Mouse (Mus musculus) kidney, embryonic 14.5 days (tissue): Measurements from ENCODE around the gene Cers6. TPM values are rescaled to one million over a fixed set of nuclear protein-coding genes. Genes with fewer than 3 reads are reported as not detected.

Experiments used
- ATAC-seq: fragments of 200-750 bp; cut with Nextera tagmentation; 2 replicates; pipeline ENCODE4 v1.8.0; 2017; ENCODE audit warnings: moderate number of reproducible peaks, mild to moderate bottlenecking, moderate TSS enrichment, moderate library complexity; ENCODE audit not compliant: low FRiP score, low TSS enrichment
- H3K27ac ChIP-seq: fragments of 300-500 bp; sonication (generic); 2 replicates; pipeline ENCODE4 v1.5.1; 2014; ENCODE audit warnings: low read depth, mild to moderate bottlenecking, low read length, moderate library complexity, mixed read lengths
- H3K27me3 ChIP-seq: fragments of 300-500 bp; sonication (generic); 2 replicates; pipeline ENCODE4 v1.6.1; 2014; ENCODE audit warnings: mild to moderate bottlenecking, low read length; ENCODE audit not compliant: control insufficient read depth, insufficient read depth
- H3K36me3 ChIP-seq: fragments of 300-500 bp; sonication (generic); 2 replicates; pipeline ENCODE4 v1.6.1; 2014; ENCODE audit warnings: low read length, mixed read lengths; ENCODE audit not compliant: control insufficient read depth, insufficient read depth
- H3K4me1 ChIP-seq: fragments of 300-500 bp; sonication (generic); 2 replicates; pipeline ENCODE4 v1.6.1; 2014; ENCODE audit warnings: low read length, mixed read lengths; ENCODE audit not compliant: control insufficient read depth, insufficient read depth
- H3K4me2 ChIP-seq: fragments of 300-500 bp; sonication (generic); replicated peaks from 2 replicates; pipeline ENCODE4 v1.6.1; 2014; ENCODE audit warnings: low read depth, mild to moderate bottlenecking, low read length
- H3K4me3 ChIP-seq: fragments of 300-500 bp; sonication (generic); 2 replicates; pipeline ENCODE4 v1.5.1; 2014; ENCODE audit warnings: mild to moderate bottlenecking, low read length
- H3K9ac ChIP-seq: fragments of 300-500 bp; sonication (generic); 2 replicates; pipeline ENCODE4 v1.6.1; 2014; ENCODE audit warnings: low read depth, mild to moderate bottlenecking, low read length, moderate library complexity
- H3K9me3 ChIP-seq: fragments of 300-500 bp; sonication (generic); 2 replicates; pipeline ENCODE4 v1.6.1; 2016; ENCODE audit warnings: low read length; ENCODE audit not compliant: control insufficient read depth
- WGBS: fragments of 180-500 bp; shearing (Covaris S2); extraction: QIAGEN DNeasy Blood & Tissue Kit; methylation state at CpG from one replicate; pipeline ENCODE4 v1.1.7; 2014; 5-methylcytosine and 5-hydroxymethylcytosine counted together
- polyA plus RNA-seq: library from polyadenylated mRNA; unstranded; fragments of >200 nt; fragmentation: Nextera tagmentation; extraction: Ambion mirVana; gene quantifications from 2 replicates; pipeline ENCODE4 v1.2.1, GENCODE M21; 2014

Cers6 gene
- polyA plus RNA-seq, 1 experiment from 2014 or later, result 46.7 TPM

DNA sequence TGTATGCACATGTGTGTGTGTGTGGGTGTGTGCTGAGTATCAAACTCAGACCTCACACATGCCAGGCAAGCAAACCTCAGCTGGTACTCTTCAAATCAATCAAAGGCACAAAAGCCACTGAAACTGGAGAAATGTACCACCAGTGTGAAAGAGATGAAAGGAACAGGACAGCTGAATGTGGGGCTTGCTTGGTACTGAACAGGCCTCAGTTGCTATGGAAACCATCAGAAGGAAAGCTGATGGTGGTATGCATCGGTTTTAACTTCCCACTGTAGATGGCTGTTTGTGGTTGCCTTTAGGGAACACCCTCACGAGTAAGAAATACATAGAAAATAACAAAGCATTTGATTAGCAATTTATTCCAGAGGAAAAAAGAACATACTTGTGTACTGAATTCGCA lies 264.2 kb downstream of the Cers6 start:
- Histone ChIP-seq H3K9me3 (no peaks in the 10 kb centered on the region), H3K4me1 (peaks cover 15% of the 10 kb centered on the region), H3K27me3 (no peaks in the 10 kb centered on the region), H3K27ac (no peak overlapping the region), H3K4me3 (no peak overlapping the region), H3K9ac (no peak overlapping the region), H3K4me2 (no peak overlapping the region), H3K36me3 (no peaks in the 10 kb centered on the region)
- 82% methylated on average over 3 of the region's 3 CpGs for WGBS
- ATAC-seq, result no peak

DNA sequence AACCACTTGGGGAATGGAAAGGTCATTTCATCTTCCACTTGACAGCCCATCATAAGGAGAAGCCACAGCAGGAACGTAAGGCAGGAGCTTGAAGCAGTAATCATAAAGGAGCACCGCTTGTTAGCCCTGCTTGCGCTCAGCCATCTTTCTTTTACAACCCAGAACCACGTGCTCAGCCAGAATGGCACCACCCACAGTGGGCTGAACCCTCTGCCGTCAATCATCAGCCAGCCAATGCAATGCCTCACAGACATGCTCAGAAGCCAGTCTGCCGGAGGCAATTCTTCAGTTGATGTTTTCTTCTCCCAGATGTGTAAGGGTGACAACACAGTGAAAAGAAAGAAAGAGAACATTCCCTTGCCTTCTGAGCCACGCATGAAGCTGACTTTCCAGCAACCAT lies 267.1 kb downstream of the Cers6 start:
- no peak overlapping the region for H3K4me2 ChIP-seq
- H3K9me3 ChIP-seq, result no peaks in the 10 kb centered on the region
- H3K27ac ChIP-seq, result peak overlapping the region; percentile 87
- ATAC-seq, result peak; percentile 24; the same call in 1 of the 2 replicates
- H3K9ac ChIP-seq, result no peak overlapping the region
- no peaks in the 10 kb centered on the region for H3K27me3 ChIP-seq
- H3K4me3 ChIP-seq, result no peak overlapping the region
- whole genome bisulfite sequencing, result 78% methylated on average over 7 of the region's 7 CpGs
- peaks cover 15% of the 10 kb centered on the region for H3K4me1 ChIP-seq
- no peaks in the 10 kb centered on the region for H3K36me3 ChIP-seq

DNA sequence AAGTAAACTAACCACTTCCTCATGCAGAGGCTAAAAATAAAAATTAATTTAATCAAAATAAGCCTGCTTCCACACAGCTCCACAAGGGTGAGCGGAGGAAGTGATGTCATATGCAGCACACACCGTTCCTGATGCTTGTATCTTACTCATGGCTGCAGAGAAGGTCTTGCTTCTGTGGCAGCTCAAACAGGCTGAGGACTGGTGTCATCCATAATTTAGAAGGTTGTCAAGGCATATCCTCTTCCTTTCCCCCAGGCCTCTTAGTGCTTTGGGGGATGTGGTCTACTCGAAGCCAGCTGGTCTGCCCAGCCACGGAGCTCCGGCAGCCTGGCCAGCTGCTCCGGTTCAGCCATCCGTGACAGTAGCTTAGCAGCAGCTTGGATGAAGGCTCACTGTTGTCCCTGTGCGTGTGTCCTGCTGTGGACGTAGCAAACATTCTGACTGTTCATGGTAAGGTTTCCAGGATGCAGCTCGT lies 267.7 kb downstream of the Cers6 start:
- Histone ChIP-seq H3K9ac (no peak overlapping the region), H3K36me3 (no peaks in the 10 kb centered on the region), H3K27ac (peak overlapping the region; percentile 87), H3K4me1 (peaks cover 15% of the 10 kb centered on the region), H3K27me3 (no peaks in the 10 kb centered on the region), H3K4me2 (peak overlapping the region; percentile 15), H3K4me3 (no peak overlapping the region), H3K9me3 (no peaks in the 10 kb centered on the region)
- ATAC-seq, result peak; percentile 96
- 13% methylated on average over 10 of the region's 10 CpGs for WGBS

- H3K4me3 ChIP-seq, result no peak overlapping the region
- H3K4me2 ChIP-seq, result no peak overlapping the region; the same call in 1 of the 2 replicates
- H3K36me3 ChIP-seq, result no peaks in the 10 kb centered on the region
- no peak overlapping the region for H3K9ac ChIP-seq
- H3K27me3 ChIP-seq, result no peaks in the 10 kb centered on the region
- 30% methylated on average over 7 of the region's 7 CpGs for WGBS
- peaks cover 16% of the 10 kb centered on the region for H3K4me1 ChIP-seq
- peak; percentile 58 for ATAC-seq
- H3K9me3 ChIP-seq, result no peaks in the 10 kb centered on the region
- peak overlapping the region; percentile 87 for H3K27ac ChIP-seq
These were observed 268.4 kb downstream of the Cers6 start for GRCm38 (mm10) chr2:69129425-69130210.

DNA sequence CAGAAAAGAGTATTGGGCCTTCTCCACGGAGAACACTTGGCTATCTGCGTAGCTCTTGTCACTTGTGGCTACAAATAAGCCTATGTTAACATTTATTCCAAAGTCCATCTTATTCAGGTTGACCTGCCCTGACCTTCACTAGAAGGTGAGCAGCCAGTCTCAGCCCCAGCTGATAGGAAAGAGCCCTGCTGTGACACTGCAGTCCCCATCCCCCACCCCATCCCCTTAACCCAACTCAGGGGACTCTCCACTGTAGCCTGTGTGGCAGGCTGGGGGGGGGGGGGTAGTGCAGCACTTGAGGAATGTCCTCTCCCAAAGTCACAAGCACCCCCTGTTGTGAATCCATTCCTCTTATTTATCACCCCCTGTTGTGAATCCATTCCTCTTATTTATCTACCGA lies 270.8 kb downstream of the Cers6 start:
- no peak overlapping the region for H3K4me3 ChIP-seq
- WGBS, result 83% methylated on average over 3 of the region's 3 CpGs
- H3K27ac ChIP-seq, result no peak overlapping the region
- no peak overlapping the region for H3K9ac ChIP-seq
- no peak overlapping the region for H3K4me2 ChIP-seq
- H3K9me3 ChIP-seq, result no peaks in the 10 kb centered on the region
- peaks cover 28% of the 10 kb centered on the region for H3K4me1 ChIP-seq
- no peak for ATAC-seq
- H3K27me3 ChIP-seq, result no peaks in the 10 kb centered on the region
- no peaks in the 10 kb centered on the region for H3K36me3 ChIP-seq

GRCm38 (mm10) chr2:69132488-69133040 lies 271.3 kb downstream of the Cers6 start:
- WGBS, result 70% methylated on average over 5 of the region's 5 CpGs
- H3K4me2 ChIP-seq, result no peak overlapping the region
- H3K4me1 ChIP-seq, result peaks cover 28% of the 10 kb centered on the region
- H3K9me3 ChIP-seq, result no peaks in the 10 kb centered on the region
- H3K36me3 ChIP-seq, result no peaks in the 10 kb centered on the region
- H3K9ac ChIP-seq, result no peak overlapping the region
- no peak overlapping the region for H3K27ac ChIP-seq
- no peaks in the 10 kb centered on the region for H3K27me3 ChIP-seq
- ATAC-seq, result no peak
- no peak overlapping the region for H3K4me3 ChIP-seq

GRCm38 (mm10) chr2:69134186-69134585 lies 272.9 kb downstream of the Cers6 start:
- Histone ChIP-seq H3K27me3 (no peaks in the 10 kb centered on the region), H3K9ac (no peak overlapping the region), H3K27ac (no peak overlapping the region), H3K36me3 (no peaks in the 10 kb centered on the region), H3K4me1 (peaks cover 22% of the 10 kb centered on the region), H3K4me3 (no peak overlapping the region), H3K9me3 (no peaks in the 10 kb centered on the region), H3K4me2 (no peak overlapping the region)
- no peak for ATAC-seq
- 83% methylated on average over 1 of the region's 1 CpGs for WGBS

DNA sequence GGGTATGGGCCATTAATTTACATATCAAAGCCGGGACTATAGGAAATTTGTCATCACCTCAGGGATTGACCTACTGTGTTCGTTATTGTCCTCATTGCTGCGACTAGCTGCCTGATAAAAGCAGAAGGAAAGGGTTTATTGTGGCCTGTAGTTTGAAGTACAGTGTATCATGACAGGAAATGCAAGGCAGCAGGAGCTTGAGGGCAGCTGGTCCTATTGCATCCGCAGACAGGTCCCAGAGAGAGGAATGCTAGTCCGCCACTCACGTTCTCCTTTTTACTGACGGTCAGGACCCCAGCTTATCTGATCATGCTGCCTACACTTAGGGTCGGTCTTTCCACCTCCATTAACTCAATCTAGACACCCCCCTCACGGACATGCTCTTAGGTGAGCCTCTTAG lies 273.7 kb downstream of the Cers6 start:
- WGBS, result 46% methylated on average over 9 of the region's 9 CpGs
- Histone ChIP-seq H3K36me3 (no peaks in the 10 kb centered on the region), H3K9me3 (no peaks in the 10 kb centered on the region), H3K4me2 (no peak overlapping the region), H3K4me1 (peaks cover 15% of the 10 kb centered on the region), H3K27ac (0 out of 2 replicates have a peak overlapping the region, but pooled peaks have one; percentile 43), H3K9ac (no peak overlapping the region), H3K27me3 (no peaks in the 10 kb centered on the region), H3K4me3 (no peak overlapping the region)
- peak; percentile 36; the same call in 1 of the 2 replicates for ATAC-seq
